ENCODE assay signal across 8 mouse cellular contexts in the genomic region with DNA sequence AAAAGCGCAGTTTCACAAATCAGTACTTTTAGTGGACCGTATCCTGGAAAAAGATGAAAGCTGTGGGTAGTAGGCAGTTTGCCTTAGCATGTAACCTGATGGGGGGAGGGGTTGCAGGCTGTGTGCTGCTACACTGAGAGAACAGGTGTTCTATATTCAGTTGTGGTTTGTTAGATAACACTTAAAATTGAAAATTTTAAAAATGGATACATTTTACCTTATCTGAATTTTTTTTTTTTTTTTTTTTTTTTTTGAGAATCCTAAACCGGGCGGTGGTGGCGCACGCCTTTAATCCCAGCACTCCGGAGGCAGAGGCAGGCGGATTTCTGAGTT. TPM values are rescaled to one million over a fixed set of nuclear protein-coding genes. Genes with fewer than 3 reads are reported as not detected.
DNase-seq lines count a peak whose midpoint lies in the region; ATAC-seq and TF ChIP-seq lines count a peak whose summit lies in the region.

No protein-coding gene starts in this region.

- TF ChIP-seq POLR2A in brain, embryonic 14.5 days (IDR thresholded peaks at IDR 0.05; ENCODE audit: borderline replicate concordance, extremely low read depth, insufficient read depth, insufficient read length, poor library complexity, severe bottlenecking) = no peak

- H3K27me3 ChIP-seq in heart, embryonic 15.5 days = no peaks in the 10 kb centered on the region
- H3K27me3 ChIP-seq in intestine, embryonic 15.5 days (replicated peaks) = no peaks in the 10 kb centered on the region
- H3K27me3 ChIP-seq in neural tube, embryonic 13.5 days = no peaks in the 10 kb centered on the region

- peak overlapping the region; percentile 79 for H3K4me2 ChIP-seq in heart, embryonic 15.5 days
- peak overlapping the region; percentile 67 for H3K4me2 ChIP-seq in intestine, embryonic 15.5 days (replicated peaks)
- peak overlapping the region; percentile 74 for H3K4me2 ChIP-seq in neural tube, embryonic 13.5 days

- DNase-seq in heart, postnatal 4 days = no peak
- peak; percentile 32 for DNase-seq in brain, embryonic 14.5 days (ENCODE audit: low read depth)
- DNase-seq in layer of hippocampus, postnatal 25 days (ENCODE audit: extremely low spot score in 1 of 2, low spot score in 1 of 2) = no peak
- DNase-seq in cerebellum, adult 9-11 months = no peak
- DNase-seq in left cerebral cortex, postnatal 14 days (ENCODE audit: low spot score in 2 of 2) = no peak

- H3K9me3 ChIP-seq in heart, embryonic 15.5 days (replicated peaks) = no peaks in the 10 kb centered on the region
- no peaks in the 10 kb centered on the region for H3K9me3 ChIP-seq in intestine, embryonic 15.5 days
- H3K9me3 ChIP-seq in neural tube, embryonic 13.5 days = no peaks in the 10 kb centered on the region

- peak overlapping the region; percentile 83; the same call in 1 of the 2 replicates for H3K27ac ChIP-seq in heart, embryonic 15.5 days
- H3K27ac ChIP-seq in intestine, embryonic 15.5 days = peak overlapping the region; percentile 80; the same call in 1 of the 2 replicates
- H3K27ac ChIP-seq in neural tube, embryonic 13.5 days (replicated peaks) = peak overlapping the region; percentile 83

- TF ChIP-seq CTCF in brain, embryonic 14.5 days (IDR thresholded peaks at IDR 0.05; ENCODE audit: borderline replicate concordance, extremely low read depth, insufficient read depth, insufficient read length) = no peak

- H3K4me1 ChIP-seq in heart, embryonic 15.5 days (replicated peaks) = peaks cover 3% of the 10 kb centered on the region
- no peaks in the 10 kb centered on the region for H3K4me1 ChIP-seq in intestine, embryonic 15.5 days (replicated peaks)
- peaks cover 8% of the 10 kb centered on the region for H3K4me1 ChIP-seq in neural tube, embryonic 13.5 days (replicated peaks)

- no peak for ATAC-seq in heart, embryonic 15.5 days (replicated peaks; ENCODE audit: insufficient number of reproducible peaks, insufficient read depth, low FRiP score, low read depth)
- ATAC-seq in intestine, embryonic 15.5 days = no peak
- ATAC-seq in neural tube, embryonic 13.5 days (ENCODE audit: low read depth) = peak; percentile 9; the same call in 1 of the 2 replicates

- WGBS in heart, embryonic 15.5 days = 73% methylated on average over 8 of the region's 8 CpGs
- WGBS in intestine, embryonic 15.5 days = 72% methylated on average over 8 of the region's 8 CpGs
- 79% methylated on average over 8 of the region's 8 CpGs for WGBS in neural tube, embryonic 13.5 days

- peaks cover 6% of the 10 kb centered on the region; the same call in 1 of the 2 replicates for H3K36me3 ChIP-seq in heart, embryonic 15.5 days
- no peaks in the 10 kb centered on the region for H3K36me3 ChIP-seq in intestine, embryonic 15.5 days
- H3K36me3 ChIP-seq in neural tube, embryonic 13.5 days = peaks cover 3% of the 10 kb centered on the region; the same call in 1 of the 2 replicates

- no peak overlapping the region for H3K9ac ChIP-seq in heart, embryonic 15.5 days
- peak overlapping the region; percentile 48; the same call in 1 of the 2 replicates for H3K9ac ChIP-seq in intestine, embryonic 15.5 days
- peak overlapping the region; percentile 70 for H3K9ac ChIP-seq in neural tube, embryonic 13.5 days

- H3K4me3 ChIP-seq in heart, embryonic 15.5 days = peak overlapping the region; percentile 60
- H3K4me3 ChIP-seq in intestine, embryonic 15.5 days (replicated peaks) = peak overlapping the region; percentile 51
- H3K4me3 ChIP-seq in neural tube, embryonic 13.5 days = peak overlapping the region; percentile 56

- intact Hi-C loops in left cerebral cortex, postnatal 14 days (cut with DNase I) = no loop called here

RNA-seq across cellular contexts. Expression of a gene that starts 0.8 kb away (rescaled TPM):
- 84.5 and 90.5 TPM in 2 replicates for polyA plus RNA-seq in heart, embryonic 15.5 days (2015; fragmentation: Nextera tagmentation; extraction: Ambion mirVana)
- 10 to 100 TPM; 66.7 to 71.7 TPM for total RNA-seq in heart, postnatal 4 days (2021)
- 87.7 and 97.8 TPM in 2 replicates for polyA plus RNA-seq in brain, embryonic 14.5 days (2012; rRNA removed)
- 163 and 169 TPM in 2 replicates for polyA plus RNA-seq in intestine, embryonic 15.5 days (2015; fragmentation: Nextera tagmentation; extraction: Ambion mirVana)
- 97.3 and 112 TPM in 2 replicates for polyA plus RNA-seq in neural tube, embryonic 13.5 days (2015; fragmentation: Nextera tagmentation; extraction: Ambion mirVana)
- total RNA-seq in layer of hippocampus, postnatal 25 days (2021) = 10 to 100 TPM; 57.6 to 62.8 TPM
- 10 to 100 TPM; 57.2 to 58.8 TPM for total RNA-seq in left cerebral cortex, postnatal 14 days (2021)

RNA-seq across cellular contexts. Expression of a gene that starts 0.8 kb away (rescaled TPM):
- 1.2 and 5.5 TPM in 2 replicates for polyA plus RNA-seq in heart, embryonic 15.5 days (2015; fragmentation: Nextera tagmentation; extraction: Ambion mirVana)
- total RNA-seq in heart, postnatal 4 days (2021) = 1 to 10 TPM; 1.8 to 2.0 TPM
- 6.6 and 8.5 TPM in 2 replicates for polyA plus RNA-seq in brain, embryonic 14.5 days (2012; rRNA removed)
- 3.7 and 4.1 TPM in 2 replicates for polyA plus RNA-seq in intestine, embryonic 15.5 days (2015; fragmentation: Nextera tagmentation; extraction: Ambion mirVana)
- polyA plus RNA-seq in neural tube, embryonic 13.5 days (2015; fragmentation: Nextera tagmentation; extraction: Ambion mirVana) = 2.8 and 3.2 TPM in 2 replicates
- 1 to 10 TPM; 4.7 to 5.8 TPM for total RNA-seq in layer of hippocampus, postnatal 25 days (2021)
- 1 to 10 TPM; 5.5 to 6.0 TPM for total RNA-seq in left cerebral cortex, postnatal 14 days (2021)

RNA-seq across cellular contexts. Expression of a gene that starts 8.1 kb away (rescaled TPM):
- 52.0 and 53.5 TPM in 2 replicates for polyA plus RNA-seq in heart, embryonic 15.5 days (2015; fragmentation: Nextera tagmentation; extraction: Ambion mirVana)
- total RNA-seq in heart, postnatal 4 days (2021) = 10 to 100 TPM; 21.4 to 22.9 TPM
- polyA plus RNA-seq in brain, embryonic 14.5 days (2012; rRNA removed) = 8.0 and 8.7 TPM in 2 replicates
- 154 and 197 TPM in 2 replicates for polyA plus RNA-seq in intestine, embryonic 15.5 days (2015; fragmentation: Nextera tagmentation; extraction: Ambion mirVana)
- polyA plus RNA-seq in neural tube, embryonic 13.5 days (2015; fragmentation: Nextera tagmentation; extraction: Ambion mirVana) = 13.2 and 14.3 TPM in 2 replicates
- total RNA-seq in layer of hippocampus, postnatal 25 days (2021) = 1 to 10 TPM; 3.6 to 4.2 TPM
- 1 to 10 TPM; 5.4 to 6.4 TPM for total RNA-seq in left cerebral cortex, postnatal 14 days (2021)

RNA-seq across cellular contexts. Expression of a gene that starts 26.6 kb away (rescaled TPM):
- 0.25 and 2.3 TPM in 2 replicates for polyA plus RNA-seq in heart, embryonic 15.5 days (2015; fragmentation: Nextera tagmentation; extraction: Ambion mirVana)
- total RNA-seq in heart, postnatal 4 days (2021) = 1 to 10 TPM; 1.4 to 1.6 TPM
- 141 and 249 TPM in 2 replicates for polyA plus RNA-seq in brain, embryonic 14.5 days (2012; rRNA removed)
- polyA plus RNA-seq in intestine, embryonic 15.5 days (2015; fragmentation: Nextera tagmentation; extraction: Ambion mirVana) = 9.0 and 9.4 TPM in 2 replicates
- 97.6 and 98.7 TPM in 2 replicates for polyA plus RNA-seq in neural tube, embryonic 13.5 days (2015; fragmentation: Nextera tagmentation; extraction: Ambion mirVana)
- total RNA-seq in layer of hippocampus, postnatal 25 days (2021) = 100 to 1,000 TPM; 125 to 140 TPM
- 100 to 1,000 TPM; 240 to 245 TPM for total RNA-seq in left cerebral cortex, postnatal 14 days (2021)

RNA-seq across cellular contexts. Expression of a gene that starts 30.6 kb away (rescaled TPM):
- polyA plus RNA-seq in heart, embryonic 15.5 days (2015; fragmentation: Nextera tagmentation; extraction: Ambion mirVana) = 0.04 and 0.22 TPM in 2 replicates
- not detected for total RNA-seq in heart, postnatal 4 days (2021)
- polyA plus RNA-seq in brain, embryonic 14.5 days (2012; rRNA removed) = not detected in 2 replicates
- polyA plus RNA-seq in intestine, embryonic 15.5 days (2015; fragmentation: Nextera tagmentation; extraction: Ambion mirVana) = 0.05 and 0.25 TPM in 2 replicates
- 0.14 and 0.15 TPM in 2 replicates for polyA plus RNA-seq in neural tube, embryonic 13.5 days (2015; fragmentation: Nextera tagmentation; extraction: Ambion mirVana)
- not detected for total RNA-seq in layer of hippocampus, postnatal 25 days (2021)
- total RNA-seq in left cerebral cortex, postnatal 14 days (2021) = not detected
